Mouse (Mus musculus) limb, embryonic 12.5 days (tissue): Measurements from ENCODE around the gene Prex1. TPM values are rescaled to one million over a fixed set of nuclear protein-coding genes. Genes with fewer than 3 reads are reported as not detected.

Experiments used
- ATAC-seq: fragments of 200-750 bp; cut with Nextera tagmentation; 2 replicates; pipeline ENCODE4 v1.8.0; 2017; ENCODE audit warnings: low read depth, moderate TSS enrichment; ENCODE audit not compliant: insufficient number of reproducible peaks, insufficient read depth, low FRiP score, low TSS enrichment
- H3K27ac ChIP-seq: fragments of 300-500 bp; sonication (generic); 2 replicates; pipeline ENCODE4 v1.5.1; 2016; ENCODE audit warnings: mild to moderate bottlenecking, moderate library complexity
- H3K27me3 ChIP-seq: fragments of 300-500 bp; sonication (generic); 2 replicates; pipeline ENCODE4 v1.6.1; 2016; ENCODE audit warnings: mild to moderate bottlenecking, moderate library complexity
- H3K36me3 ChIP-seq: fragments of 300-500 bp; sonication (generic); 2 replicates; pipeline ENCODE4 v1.6.1; 2016; ENCODE audit warnings: mild to moderate bottlenecking, moderate library complexity
- H3K4me1 ChIP-seq: fragments of 300-500 bp; sonication (generic); replicated peaks from 2 replicates; pipeline ENCODE4 v1.6.1; 2016
- H3K4me2 ChIP-seq: fragments of 300-500 bp; sonication (generic); 2 replicates; pipeline ENCODE4 v1.6.1; 2016; ENCODE audit warnings: mild to moderate bottlenecking, moderate library complexity
- H3K4me3 ChIP-seq: fragments of 300-500 bp; sonication (generic); replicated peaks from 2 replicates; pipeline ENCODE4 v1.5.1; 2016; ENCODE audit warnings: mild to moderate bottlenecking
- H3K9ac ChIP-seq: fragments of 300-500 bp; sonication (generic); replicated peaks from 2 replicates; pipeline ENCODE4 v1.6.1; 2016; ENCODE audit warnings: mild to moderate bottlenecking, moderate library complexity
- H3K9me3 ChIP-seq: fragments of 300-500 bp; sonication (generic); 2 replicates; pipeline ENCODE4 v1.6.1; 2016; ENCODE audit warnings: mild to moderate bottlenecking, moderate library complexity
- WGBS: fragments of 180-500 bp; shearing (Covaris S2); methylation state at CpG from one replicate; pipeline ENCODE4 v1.1.7; 2016; 5-methylcytosine and 5-hydroxymethylcytosine counted together
- polyA plus RNA-seq: library from polyadenylated mRNA; unstranded; fragments of >200 nt; fragmentation: Nextera tagmentation; extraction: Ambion mirVana; gene quantifications from 2 replicates; pipeline ENCODE4 v1.2.1, GENCODE M21; 2016

Gene Prex1
- polyA plus RNA-seq, 1 experiment from 2014 or later, result 26.5 TPM

GRCm38 (mm10) chr2:166552657-166553056, 161.0 kb downstream of the Prex1 start:
- no peaks in the 10 kb centered on the region for H3K9me3 ChIP-seq
- WGBS, result 64% methylated on average over 6 of the region's 6 CpGs
- peak overlapping the region; percentile 22; the same call in 1 of the 2 replicates for H3K4me2 ChIP-seq
- no peaks in the 10 kb centered on the region for H3K27me3 ChIP-seq
- peak overlapping the region; percentile 71 for H3K27ac ChIP-seq
- no peak overlapping the region for H3K4me3 ChIP-seq
- no peak overlapping the region for H3K9ac ChIP-seq
- no peaks in the 10 kb centered on the region for H3K36me3 ChIP-seq
- no peak for ATAC-seq
- H3K4me1 ChIP-seq, result peaks cover 45% of the 10 kb centered on the region

GRCm38 (mm10) chr2:166551831-166552498, 161.7 kb downstream of the Prex1 start:
- H3K27me3 ChIP-seq, result no peaks in the 10 kb centered on the region
- H3K9me3 ChIP-seq, result no peaks in the 10 kb centered on the region
- H3K27ac ChIP-seq, result no peak overlapping the region
- no peak for ATAC-seq
- peaks cover 45% of the 10 kb centered on the region for H3K4me1 ChIP-seq
- H3K4me3 ChIP-seq, result no peak overlapping the region
- H3K36me3 ChIP-seq, result no peaks in the 10 kb centered on the region
- no peak overlapping the region for H3K9ac ChIP-seq
- H3K4me2 ChIP-seq, result no peak overlapping the region
- WGBS, result 62% methylated on average over 15 of the region's 15 CpGs

- WGBS, result 69% methylated on average over 8 of the region's 8 CpGs
- no peaks in the 10 kb centered on the region for H3K36me3 ChIP-seq
- H3K9me3 ChIP-seq, result no peaks in the 10 kb centered on the region
- no peak overlapping the region for H3K4me3 ChIP-seq
- H3K27me3 ChIP-seq, result no peaks in the 10 kb centered on the region
- no peak overlapping the region for H3K9ac ChIP-seq
- no peak overlapping the region for H3K4me2 ChIP-seq
- peaks cover 60% of the 10 kb centered on the region for H3K4me1 ChIP-seq
- peak overlapping the region; percentile 2; the same call in 1 of the 2 replicates for H3K27ac ChIP-seq
- ATAC-seq, result no peak
Observed at GRCm38 (mm10) chr2:166549871-166550270, 163.8 kb downstream of the Prex1 start.

GRCm38 (mm10) chr2:166549069-166549468, 164.6 kb downstream of the Prex1 start:
- Histone ChIP-seq H3K4me1 (peaks cover 61% of the 10 kb centered on the region), H3K4me2 (no peak overlapping the region), H3K36me3 (no peaks in the 10 kb centered on the region), H3K9ac (no peak overlapping the region), H3K9me3 (no peaks in the 10 kb centered on the region), H3K27me3 (no peaks in the 10 kb centered on the region), H3K27ac (0 out of 2 replicates have a peak overlapping the region, but pooled peaks have one; percentile 23), H3K4me3 (no peak overlapping the region)
- no peak for ATAC-seq
- 84% methylated on average over 5 of the region's 5 CpGs for WGBS

- no peak; the same call in 1 of the 2 replicates for ATAC-seq
- no peak overlapping the region for H3K4me3 ChIP-seq
- peak overlapping the region; percentile 46 for H3K27ac ChIP-seq
- no peak overlapping the region for H3K9ac ChIP-seq
- no peaks in the 10 kb centered on the region for H3K27me3 ChIP-seq
- no peaks in the 10 kb centered on the region for H3K36me3 ChIP-seq
- peaks cover 46% of the 10 kb centered on the region for H3K4me1 ChIP-seq
- peaks cover 8% of the 10 kb centered on the region for H3K9me3 ChIP-seq
- no peak overlapping the region for H3K4me2 ChIP-seq
- 43% methylated on average over 4 of the region's 4 CpGs for WGBS
Observed at GRCm38 (mm10) chr2:166545580-166545979, 168.1 kb downstream of the Prex1 start.

GRCm38 (mm10) chr2:166544575-166545251, 168.9 kb downstream of the Prex1 start:
- Histone ChIP-seq H3K9me3 (peaks cover 8% of the 10 kb centered on the region), H3K27ac (peak overlapping the region; percentile 46; the same call in 1 of the 2 replicates), H3K36me3 (no peaks in the 10 kb centered on the region), H3K4me3 (no peak overlapping the region), H3K4me1 (peaks cover 37% of the 10 kb centered on the region), H3K27me3 (no peaks in the 10 kb centered on the region), H3K9ac (no peak overlapping the region), H3K4me2 (no peak overlapping the region)
- 55% methylated on average over 7 of the region's 7 CpGs for WGBS
- no peak for ATAC-seq

- peaks cover 8% of the 10 kb centered on the region for H3K9me3 ChIP-seq
- no peak for ATAC-seq
- H3K4me2 ChIP-seq, result peak overlapping the region; percentile 33
- H3K9ac ChIP-seq, result 0 out of 2 replicates have a peak overlapping the region, but pooled peaks have one; percentile 27
- H3K4me1 ChIP-seq, result peaks cover 35% of the 10 kb centered on the region
- no peaks in the 10 kb centered on the region for H3K36me3 ChIP-seq
- no peak overlapping the region for H3K4me3 ChIP-seq
- no peaks in the 10 kb centered on the region for H3K27me3 ChIP-seq
- 8% methylated on average over 11 of the region's 11 CpGs for WGBS
- H3K27ac ChIP-seq, result no peak overlapping the region
Observed at GRCm38 (mm10) chr2:166541112-166541928, 172.3 kb downstream of the Prex1 start.

- no peak for ATAC-seq
- H3K27ac ChIP-seq, result no peak overlapping the region
Observed at GRCm38 (mm10) chr2:166540216-166540615, 173.4 kb downstream of the Prex1 start.

GRCm38 (mm10) chr2:166536896-166537295, 176.7 kb downstream of the Prex1 start:
- no peak overlapping the region for H3K27ac ChIP-seq
- H3K9me3 ChIP-seq, result 0 out of 2 replicates have a peak, but pooled peaks cover 3% of the 10 kb centered on the region
- no peak overlapping the region for H3K4me3 ChIP-seq
- H3K4me2 ChIP-seq, result no peak overlapping the region
- WGBS, result 97% methylated on average over 3 of the region's 3 CpGs
- no peak overlapping the region for H3K9ac ChIP-seq
- no peaks in the 10 kb centered on the region for H3K27me3 ChIP-seq
- peaks cover 27% of the 10 kb centered on the region for H3K4me1 ChIP-seq
- no peaks in the 10 kb centered on the region for H3K36me3 ChIP-seq
- no peak for ATAC-seq

More at GRCm38 (mm10) chr2:166540216-166540615, 173.4 kb downstream of the Prex1 start:
- peaks cover 33% of the 10 kb centered on the region for H3K4me1 ChIP-seq
- H3K4me2 ChIP-seq, result no peak overlapping the region
- H3K36me3 ChIP-seq, result no peaks in the 10 kb centered on the region
- WGBS, result 72% methylated on average over 1 of the region's 1 CpGs
- H3K4me3 ChIP-seq, result no peak overlapping the region
- no peaks in the 10 kb centered on the region for H3K27me3 ChIP-seq
- H3K9ac ChIP-seq, result no peak overlapping the region
- peaks cover 8% of the 10 kb centered on the region for H3K9me3 ChIP-seq

- ATAC-seq, result peak; percentile 20; the same call in 1 of the 2 replicates
- H3K36me3 ChIP-seq, result no peaks in the 10 kb centered on the region
- H3K27ac ChIP-seq, result peak overlapping the region; percentile 72
- peak overlapping the region; percentile 13; the same call in 1 of the 2 replicates for H3K4me2 ChIP-seq
- peaks cover 3% of the 10 kb centered on the region; the same call in 1 of the 2 replicates for H3K9me3 ChIP-seq
- WGBS, result 54% methylated on average over 11 of the region's 11 CpGs
- peaks cover 16% of the 10 kb centered on the region for H3K4me1 ChIP-seq
- no peak overlapping the region for H3K9ac ChIP-seq
- H3K4me3 ChIP-seq, result no peak overlapping the region
- no peaks in the 10 kb centered on the region for H3K27me3 ChIP-seq
Observed at GRCm38 (mm10) chr2:166535519-166535918, 178.1 kb downstream of the Prex1 start.

- Histone ChIP-seq H3K4me1 (peaks cover 19% of the 10 kb centered on the region), H3K4me3 (no peak overlapping the region), H3K27me3 (no peaks in the 10 kb centered on the region), H3K9me3 (peaks cover 9% of the 10 kb centered on the region), H3K27ac (no peak overlapping the region), H3K4me2 (no peak overlapping the region), H3K36me3 (no peaks in the 10 kb centered on the region), H3K9ac (no peak overlapping the region)
- no peak for ATAC-seq
- WGBS, result 60% methylated on average over 9 of the region's 9 CpGs
Observed at GRCm38 (mm10) chr2:166526204-166526603, 187.4 kb downstream of the Prex1 start.
